Mouse (Mus musculus): Measurements from ENCODE around the gene Krtap16-1. TPM values are rescaled to one million over a fixed set of nuclear protein-coding genes. Genes with fewer than 3 reads are reported as not detected.
A peak's percentile ranks its signal among the peaks of the same experiment; 100 is the strongest.

Gene Krtap16-1
- polyA plus RNA-seq (2012; rRNA removed), result not detected in 2 replicates

DNA sequence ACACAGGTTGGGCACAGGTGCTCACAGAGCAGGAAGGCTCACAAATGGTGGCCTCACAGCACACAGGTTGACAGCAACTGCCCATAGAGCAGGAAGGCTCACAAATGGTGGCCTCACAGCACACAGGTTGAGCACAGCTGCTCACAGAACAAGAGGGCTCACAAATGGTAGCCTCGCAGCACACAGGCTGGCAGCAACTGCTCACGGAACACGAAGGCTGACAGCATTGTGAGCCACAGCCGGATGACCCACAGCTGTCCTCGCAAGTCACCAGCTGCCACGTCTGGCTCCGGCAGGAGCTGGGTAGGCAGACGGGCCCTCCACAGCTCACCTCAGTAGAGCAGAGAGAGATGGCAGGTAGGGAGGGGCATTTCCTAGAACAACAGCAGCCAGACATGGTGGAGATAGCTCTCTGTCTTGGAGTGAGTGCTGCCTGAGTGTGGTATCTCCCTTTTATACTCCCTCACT lies at the start of gene Krtap16-1:
Gene Krtap16-1 (minus strand): TSS at position 418 of the 468 bp plus-strand sequence.
- TF ChIP-seq POLR2A (IDR thresholded peaks at IDR 0.05; ENCODE audit: borderline replicate concordance, extremely low read depth, low read depth, low read length) (no peak), CTCF (IDR thresholded peaks at IDR 0.05; ENCODE audit: insufficient read depth, low read length) (no peak)
- DNase-seq, result no peak
- 71% methylated on average over 8 of the region's 8 CpGs for WGBS
- Histone ChIP-seq H3K4me1 (ENCODE audit: control insufficient read depth, insufficient read depth, low read length) (no peaks in the 10 kb centered on the region), H3K4me3 (replicated peaks; ENCODE audit: extremely low read depth, low read depth, low read length) (no peak within 1 kb of the TSS)

DNA sequence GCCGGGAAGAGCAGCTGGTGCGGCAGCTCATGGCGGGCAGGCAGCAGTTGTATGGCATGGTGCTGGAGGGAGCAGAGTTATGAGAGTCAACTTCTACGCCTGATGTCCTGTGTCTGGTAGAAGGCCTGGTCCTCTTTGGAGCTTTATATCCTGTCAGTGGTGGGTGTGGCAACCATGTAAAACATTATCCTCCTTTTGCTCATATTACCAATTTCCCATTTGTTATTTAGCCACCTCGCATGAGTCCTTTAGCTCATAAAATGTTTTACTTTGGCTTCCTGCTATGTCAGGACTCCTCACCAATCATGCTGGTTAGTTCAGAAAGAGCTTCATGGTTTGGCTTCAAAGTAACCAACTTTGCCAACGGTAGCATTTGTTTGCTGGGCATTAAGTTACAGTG lies 43.4 kb upstream of the Krtap16-1 start, which contains the start of gene Krt33b:
Gene Krt33b (minus strand): TSS at position 101 of the 400 bp plus-strand sequence.
- Histone ChIP-seq H3K4me1 (ENCODE audit: control insufficient read depth, insufficient read depth, low read length) (no peaks in the 10 kb centered on the region), H3K4me3 (replicated peaks; ENCODE audit: extremely low read depth, low read depth, low read length) (no peak within 1 kb of the TSS)
- WGBS, result 87% methylated on average over 6 of the region's 6 CpGs
- no peak for TF ChIP-seq CTCF (IDR thresholded peaks at IDR 0.05; ENCODE audit: insufficient read depth, low read length)
- TF ChIP-seq POLR2A (IDR thresholded peaks at IDR 0.05; ENCODE audit: borderline replicate concordance, extremely low read depth, low read depth, low read length), result no peak
- no peak for DNase-seq

DNA sequence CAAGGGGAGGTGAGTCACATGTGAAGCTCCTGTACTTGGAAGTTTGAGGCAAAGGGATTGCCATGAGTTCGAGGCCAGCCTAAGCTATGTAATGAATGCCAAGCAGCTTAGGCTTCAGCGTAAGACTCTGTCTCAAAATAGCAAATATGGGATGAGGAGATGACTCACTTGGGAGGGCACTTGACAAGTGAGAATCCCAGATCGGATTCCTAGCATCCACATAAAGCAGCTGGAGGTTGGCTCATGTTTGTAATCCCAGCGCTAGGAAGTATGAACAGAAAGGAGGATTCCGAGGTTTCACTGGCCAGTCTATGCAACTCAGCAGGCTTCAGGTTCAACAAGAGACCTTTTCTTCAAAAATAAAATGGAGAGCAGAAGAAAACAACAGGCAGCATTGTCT lies 35.0 kb upstream of the Krtap16-1 start:
- no peak for DNase-seq
- TF ChIP-seq POLR2A (IDR thresholded peaks at IDR 0.05; ENCODE audit: borderline replicate concordance, extremely low read depth, low read depth, low read length), result no peak
- no peak for TF ChIP-seq CTCF (IDR thresholded peaks at IDR 0.05; ENCODE audit: insufficient read depth, low read length)
- WGBS, result 50% methylated on average over 5 of the region's 5 CpGs
- Histone ChIP-seq H3K4me3 (replicated peaks; ENCODE audit: extremely low read depth, low read depth, low read length) (no peak overlapping the region), H3K4me1 (ENCODE audit: control insufficient read depth, insufficient read depth, low read length) (no peaks in the 10 kb centered on the region; the same call in 1 of the 2 replicates)

DNA sequence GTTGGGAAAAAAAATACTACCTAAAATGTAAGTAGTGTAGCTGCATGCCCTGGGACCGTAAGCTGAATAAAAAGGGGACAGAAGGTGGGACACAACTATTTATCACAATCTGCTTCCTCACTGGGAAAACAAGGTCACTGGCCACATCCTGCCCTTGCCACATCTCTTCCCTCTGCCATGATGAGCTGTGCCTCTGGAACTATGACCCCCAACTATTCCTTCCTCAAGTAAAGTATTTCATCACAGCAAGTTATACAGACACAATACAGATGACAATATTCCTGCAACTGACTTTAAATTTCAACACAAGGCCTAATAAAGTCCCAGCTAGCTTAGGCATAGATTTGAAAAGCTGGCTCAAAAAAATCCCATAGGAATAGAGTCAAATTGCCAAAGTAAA lies 33.1 kb upstream of the Krtap16-1 start:
- no peak for DNase-seq
- no peak overlapping the region for H3K4me3 ChIP-seq (replicated peaks; ENCODE audit: extremely low read depth, low read depth, low read length)
- no peaks in the 10 kb centered on the region; the same call in 1 of the 2 replicates for H3K4me1 ChIP-seq (ENCODE audit: control insufficient read depth, insufficient read depth, low read length)
- 60% methylated on average over 1 of the region's 1 CpGs for WGBS
- TF ChIP-seq CTCF (IDR thresholded peaks at IDR 0.05; ENCODE audit: insufficient read depth, low read length) (no peak), POLR2A (IDR thresholded peaks at IDR 0.05; ENCODE audit: borderline replicate concordance, extremely low read depth, low read depth, low read length) (no peak)

DNA sequence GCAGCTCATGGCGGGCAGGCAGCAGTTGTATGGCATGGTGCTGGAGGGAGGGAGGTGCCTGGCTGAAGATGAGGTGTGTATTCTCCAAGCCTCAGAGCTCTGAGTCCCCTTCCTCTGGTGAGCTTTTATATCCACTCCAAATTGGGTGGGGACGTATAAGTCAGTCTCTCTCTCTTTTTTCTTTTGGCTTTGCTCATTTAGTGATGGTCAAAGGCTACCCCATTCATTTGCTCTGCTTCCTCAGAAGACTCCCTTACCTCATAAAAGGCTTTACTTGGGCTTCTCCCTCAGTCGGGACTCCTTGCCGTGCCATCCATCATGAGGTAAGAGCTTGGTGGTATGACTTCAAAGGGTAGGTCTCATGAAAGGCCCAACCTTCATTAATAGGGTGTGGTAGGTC lies 29.7 kb upstream of the Krtap16-1 start, which contains the start of gene Krt33a:
Gene Krt33a (minus strand): TSS at position 101 of the 400 bp plus-strand sequence.
- TF ChIP-seq POLR2A (IDR thresholded peaks at IDR 0.05; ENCODE audit: borderline replicate concordance, extremely low read depth, low read depth, low read length) (no peak), CTCF (IDR thresholded peaks at IDR 0.05; ENCODE audit: insufficient read depth, low read length) (no peak)

DNA sequence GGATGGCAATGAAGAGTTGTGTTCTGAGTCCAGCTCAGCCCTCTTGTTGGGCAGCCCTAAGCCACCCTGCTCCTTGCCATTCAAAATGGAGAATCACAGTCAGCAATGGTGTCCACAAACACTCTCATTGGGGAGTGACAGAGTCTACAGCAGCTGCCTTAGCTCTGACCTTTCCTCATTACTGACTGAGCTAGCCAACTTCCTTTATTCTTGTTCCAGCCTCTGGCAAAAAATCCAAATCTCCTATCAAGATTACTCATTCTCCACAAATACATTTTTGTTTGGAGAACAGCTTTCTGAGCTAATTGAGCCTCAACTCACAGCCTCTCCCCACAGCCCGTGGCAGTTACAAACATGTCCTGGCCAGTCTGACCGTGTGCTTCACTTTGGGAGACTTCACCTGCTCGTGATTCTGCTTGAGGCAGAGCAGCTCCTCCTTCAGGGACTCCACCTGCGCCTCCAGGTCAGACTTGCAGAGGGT lies 27.3 kb upstream of the Krtap16-1 start:
- no peak for DNase-seq
- TF ChIP-seq POLR2A (IDR thresholded peaks at IDR 0.05; ENCODE audit: borderline replicate concordance, extremely low read depth, low read depth, low read length) (no peak), CTCF (IDR thresholded peaks at IDR 0.05; ENCODE audit: insufficient read depth, low read length) (no peak)
- WGBS, result 41% methylated on average over 4 of the region's 4 CpGs
- Histone ChIP-seq H3K4me1 (ENCODE audit: control insufficient read depth, insufficient read depth, low read length) (no peaks in the 10 kb centered on the region), H3K4me3 (replicated peaks; ENCODE audit: extremely low read depth, low read depth, low read length) (no peak overlapping the region)

More for the DNA sequence above, 29.7 kb upstream of the Krtap16-1 start, which contains the start of gene Krt33a:
- Histone ChIP-seq H3K4me1 (ENCODE audit: control insufficient read depth, insufficient read depth, low read length) (no peaks in the 10 kb centered on the region), H3K4me3 (replicated peaks; ENCODE audit: extremely low read depth, low read depth, low read length) (no peak within 1 kb of the TSS)
- WGBS, result 83% methylated on average over 4 of the region's 4 CpGs
- DNase-seq, result no peak

DNA sequence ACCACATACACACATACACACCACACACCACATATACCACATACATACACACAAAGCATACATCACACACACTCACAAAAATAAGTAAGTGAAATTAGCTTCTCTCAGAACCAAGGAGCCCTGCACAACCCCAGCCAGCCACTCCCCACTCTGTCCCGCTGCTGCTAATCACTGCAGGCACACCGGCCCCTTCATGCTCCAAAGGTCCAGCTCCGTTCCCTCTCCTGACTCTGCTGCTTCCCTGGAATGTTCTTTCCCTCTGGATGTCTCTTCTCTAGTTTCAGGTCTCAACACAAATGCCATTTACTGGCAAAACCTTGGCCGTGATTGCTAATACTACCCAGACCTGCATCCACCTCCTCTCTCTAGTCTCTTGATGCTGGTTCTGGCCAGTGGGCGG lies 24.3 kb upstream of the Krtap16-1 start:
- WGBS, result 85% methylated on average over 5 of the region's 5 CpGs
- TF ChIP-seq POLR2A (IDR thresholded peaks at IDR 0.05; ENCODE audit: borderline replicate concordance, extremely low read depth, low read depth, low read length) (no peak), CTCF (IDR thresholded peaks at IDR 0.05; ENCODE audit: insufficient read depth, low read length) (no peak)
- H3K4me3 ChIP-seq (replicated peaks; ENCODE audit: extremely low read depth, low read depth, low read length), result no peak overlapping the region
- H3K4me1 ChIP-seq (ENCODE audit: control insufficient read depth, insufficient read depth, low read length), result no peaks in the 10 kb centered on the region
- DNase-seq, result no peak

DNA sequence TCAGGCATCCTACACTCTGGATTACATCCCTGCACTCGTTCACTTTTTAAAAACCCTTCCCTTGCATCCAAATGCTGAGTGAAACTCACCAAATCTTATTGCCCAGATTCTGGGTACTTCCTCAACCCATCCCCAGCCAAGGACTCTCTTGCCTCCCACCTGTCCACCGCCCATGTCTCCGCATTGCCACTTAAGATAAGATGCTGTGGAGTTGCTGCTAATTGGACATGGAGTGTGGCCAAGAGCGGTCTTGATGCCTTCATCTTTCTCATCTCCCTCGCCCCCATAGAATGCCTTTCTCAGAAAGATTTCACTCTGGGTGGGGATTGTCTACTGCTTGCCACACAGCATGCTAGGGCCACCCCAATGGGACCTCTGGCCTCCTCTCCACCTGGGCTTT lies 21.9 kb upstream of the Krtap16-1 start:
- no peak overlapping the region for H3K4me3 ChIP-seq (replicated peaks; ENCODE audit: extremely low read depth, low read depth, low read length)
- 79% methylated on average over 5 of the region's 5 CpGs for WGBS
- H3K4me1 ChIP-seq (ENCODE audit: control insufficient read depth, insufficient read depth, low read length), result no peaks in the 10 kb centered on the region
- no peak for DNase-seq
- no peak for TF ChIP-seq POLR2A (IDR thresholded peaks at IDR 0.05; ENCODE audit: borderline replicate concordance, extremely low read depth, low read depth, low read length)

DNA sequence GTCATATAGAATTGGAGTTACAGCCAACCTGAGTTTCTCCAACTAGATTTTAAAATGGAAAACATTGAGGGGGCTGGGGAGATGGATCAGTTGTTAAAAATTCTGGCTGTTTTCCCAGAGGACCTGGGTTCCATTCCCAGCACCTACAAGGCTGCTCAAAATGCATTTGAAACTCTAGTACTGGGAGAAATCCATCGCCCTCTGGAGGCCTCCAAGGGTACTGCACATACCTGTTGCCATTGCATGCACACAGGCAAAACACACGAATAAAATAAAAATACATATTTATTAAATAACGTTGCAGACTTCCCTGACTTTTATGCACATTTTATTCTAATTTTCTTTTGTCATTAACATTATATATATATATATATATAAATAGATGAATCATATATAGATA lies 20.2 kb upstream of the Krtap16-1 start:
- H3K4me3 ChIP-seq (replicated peaks; ENCODE audit: extremely low read depth, low read depth, low read length), result no peak overlapping the region
- WGBS, result 58% methylated on average over 3 of the region's 3 CpGs
- H3K4me1 ChIP-seq (ENCODE audit: control insufficient read depth, insufficient read depth, low read length), result no peaks in the 10 kb centered on the region
- no peak for DNase-seq
- TF ChIP-seq POLR2A (IDR thresholded peaks at IDR 0.05; ENCODE audit: borderline replicate concordance, extremely low read depth, low read depth, low read length) (no peak), CTCF (IDR thresholded peaks at IDR 0.05; ENCODE audit: insufficient read depth, low read length) (peak; percentile 43)

DNA sequence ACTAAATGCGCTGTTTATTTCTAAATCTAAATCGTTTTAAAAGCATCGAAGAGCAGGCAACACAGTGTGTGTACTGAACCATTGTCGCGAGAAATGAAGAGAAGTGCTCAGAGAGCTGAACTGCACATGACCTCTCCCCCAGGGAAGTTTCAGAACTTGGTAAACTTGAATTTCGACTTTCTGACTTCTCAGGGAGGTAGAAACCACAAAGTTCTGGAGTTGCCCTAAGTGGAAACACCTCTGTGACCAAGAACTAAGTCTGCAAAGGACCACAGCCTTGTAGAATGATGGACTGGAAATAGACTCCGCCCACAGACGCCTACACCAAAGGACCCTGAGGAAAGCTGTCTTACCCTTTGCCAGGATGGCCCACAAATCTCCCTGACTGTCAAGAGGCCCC lies 19.5 kb upstream of the Krtap16-1 start:
- H3K4me1 ChIP-seq (ENCODE audit: control insufficient read depth, insufficient read depth, low read length), result no peaks in the 10 kb centered on the region
- DNase-seq, result no peak
- TF ChIP-seq POLR2A (IDR thresholded peaks at IDR 0.05; ENCODE audit: borderline replicate concordance, extremely low read depth, low read depth, low read length) (no peak), CTCF (IDR thresholded peaks at IDR 0.05; ENCODE audit: insufficient read depth, low read length) (no peak)
- no peak overlapping the region for H3K4me3 ChIP-seq (replicated peaks; ENCODE audit: extremely low read depth, low read depth, low read length)
- WGBS, result 68% methylated on average over 8 of the region's 8 CpGs

Measured in lung, adult 2 months (tissue).